Mouse (Mus musculus): ENCODE measurements around the gene Kif16b.

Kif16b gene

GRCm38 (mm10) chr2:142870055-142870454 is 31.3 kb downstream of the Kif16b start:
- DNase-seq = no peak

GRCm38 (mm10) chr2:142867481-142867880 is 33.9 kb downstream of the Kif16b start:
- no peak for DNase-seq

- DNase-seq = no peak
Observed at GRCm38 (mm10) chr2:142860994-142861393, 40.3 kb downstream of the Kif16b start.

- DNase-seq = peak; percentile 73
Observed at GRCm38 (mm10) chr2:142859452-142859851, 41.9 kb downstream of the Kif16b start.

- no peak for DNase-seq
Observed at GRCm38 (mm10) chr2:142838775-142839174, 62.6 kb downstream of the Kif16b start.

GRCm38 (mm10) chr2:142838118-142838517 is 63.2 kb downstream of the Kif16b start:
- DNase-seq = peak; percentile 68

- DNase-seq = no peak
Observed at GRCm38 (mm10) chr2:142834751-142835150, 66.6 kb downstream of the Kif16b start.

GRCm38 (mm10) chr2:142832617-142833422 is 68.5 kb downstream of the Kif16b start:
- DNase-seq = peak; percentile 5

GRCm38 (mm10) chr2:142813033-142813432 is 88.3 kb downstream of the Kif16b start:
- DNase-seq = peak; percentile 68

DNA sequence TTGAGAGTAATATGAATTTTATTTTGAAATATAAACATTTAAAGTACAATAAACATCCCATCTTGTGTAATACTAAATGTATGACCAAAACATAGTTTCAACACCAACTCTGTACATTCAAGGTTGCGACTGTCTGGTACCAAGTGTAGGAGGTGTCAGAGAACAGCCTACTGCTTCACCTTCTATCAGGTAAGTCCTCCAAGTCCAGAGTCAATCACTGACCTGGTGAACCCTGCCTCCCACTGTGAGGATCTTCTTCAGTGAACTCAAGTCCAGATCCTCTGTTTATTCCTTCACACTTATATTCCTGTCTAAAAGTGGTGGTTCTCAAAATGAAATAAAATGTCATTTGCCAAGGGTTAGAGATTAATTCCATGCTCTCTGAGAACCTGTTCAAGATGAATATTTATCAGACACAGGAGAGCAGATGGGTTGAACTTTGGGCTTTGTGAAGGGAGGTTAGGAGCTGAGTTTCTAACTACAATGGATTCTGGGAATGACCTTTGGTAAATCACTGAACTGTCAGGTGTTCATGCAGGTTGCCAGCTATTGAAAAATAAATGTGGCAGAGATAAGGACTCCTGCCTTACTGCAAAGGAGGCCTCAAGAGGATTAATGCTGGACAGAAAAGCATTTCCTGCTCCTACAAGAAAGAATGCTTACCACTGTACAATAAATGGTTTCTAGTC is 97.4 kb downstream of the Kif16b start:
- DNase-seq = peak; percentile 21

DNA sequence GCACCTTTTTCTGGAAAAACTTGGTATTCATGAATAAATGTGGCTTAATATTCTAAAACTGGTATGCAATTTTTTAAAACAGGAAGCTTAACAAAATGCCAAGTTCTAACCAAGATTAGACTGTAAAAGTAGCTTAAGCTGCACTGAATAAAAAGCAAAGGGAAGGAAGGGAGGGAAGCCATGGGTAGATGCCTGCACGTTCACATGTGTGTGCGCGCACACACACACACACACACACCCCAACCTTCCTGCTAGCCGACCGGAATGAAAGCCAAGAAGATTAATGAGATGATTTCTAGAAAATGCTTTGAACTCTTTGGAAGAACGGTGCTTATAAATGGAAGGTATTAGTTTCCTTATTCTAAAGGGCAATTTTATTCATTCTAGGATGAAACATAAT is 104.0 kb downstream of the Kif16b start:
- DNase-seq = no peak

- DNase-seq = no peak
Observed at GRCm38 (mm10) chr2:142775358-142775757, 126.0 kb downstream of the Kif16b start.

GRCm38 (mm10) chr2:142774752-142775151 is 126.6 kb downstream of the Kif16b start:
- DNase-seq = no peak

- no peak for DNase-seq
Observed at GRCm38 (mm10) chr2:142769647-142770121, 131.6 kb downstream of the Kif16b start.

DNA sequence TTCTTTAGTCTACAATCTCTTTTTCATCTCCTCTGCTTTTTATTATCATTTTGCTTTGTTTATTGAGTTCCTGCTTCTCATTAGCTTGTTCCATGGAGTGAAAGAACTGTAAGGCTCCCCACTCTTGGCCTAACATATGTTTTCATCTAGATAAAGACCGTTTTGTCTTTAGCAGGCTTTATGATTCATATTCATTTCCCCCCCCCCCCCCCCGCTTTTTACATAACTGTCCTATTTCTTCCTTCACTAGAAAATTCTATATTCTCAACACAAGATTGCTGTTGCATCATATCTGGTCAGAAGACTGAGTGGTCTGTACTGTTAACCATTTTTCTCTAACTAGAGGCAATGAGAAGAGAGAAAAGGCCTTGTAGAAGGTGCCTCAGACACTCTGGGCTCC is 137.1 kb downstream of the Kif16b start:
- no peak for DNase-seq

DNA sequence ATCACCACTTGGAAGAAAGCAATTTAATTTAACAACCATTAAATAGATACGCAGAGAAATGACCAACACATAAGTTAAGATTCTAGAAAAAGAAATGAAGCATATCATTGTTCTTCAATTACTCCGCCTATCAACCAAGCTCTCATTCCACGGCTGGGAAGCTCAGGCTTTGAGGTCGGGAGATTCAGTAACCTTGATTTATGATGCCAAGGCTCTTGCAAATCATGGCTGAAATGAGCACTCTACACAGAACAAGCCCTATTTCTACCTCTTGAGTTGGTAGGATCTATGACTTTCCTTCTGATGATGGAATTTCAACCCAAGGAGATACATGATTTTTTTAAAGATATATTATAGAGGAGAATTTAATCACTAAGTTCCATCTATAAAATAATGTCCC is 140.5 kb downstream of the Kif16b start:
- DNase-seq = no peak

- no peak for DNase-seq
Observed at GRCm38 (mm10) chr2:142759192-142759591, 142.1 kb downstream of the Kif16b start.

GRCm38 (mm10) chr2:142758091-142758765 is 143.1 kb downstream of the Kif16b start:
- DNase-seq = no peak

DNA sequence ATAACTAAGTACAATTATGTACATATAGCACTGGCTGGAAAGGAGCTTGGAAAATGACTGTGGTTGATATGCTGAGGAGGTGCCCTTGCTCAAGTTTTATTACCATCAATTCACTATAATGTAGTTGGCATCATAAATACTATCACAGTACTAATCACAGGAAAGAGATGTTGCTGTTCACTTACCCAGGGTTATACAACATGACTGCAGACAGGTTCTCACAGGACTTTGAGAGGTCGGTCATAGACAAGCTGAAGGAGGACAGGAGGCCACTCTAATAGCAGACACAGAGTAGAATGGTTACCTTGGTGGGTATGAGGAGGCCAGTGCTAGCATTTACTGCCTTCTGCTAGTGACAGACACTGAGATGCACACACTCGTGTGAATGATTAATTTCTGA is 162.0 kb downstream of the Kif16b start:
- no peak for DNase-seq

GRCm38 (mm10) chr2:142738488-142738887 is 162.8 kb downstream of the Kif16b start:
- DNase-seq = no peak

DNA sequence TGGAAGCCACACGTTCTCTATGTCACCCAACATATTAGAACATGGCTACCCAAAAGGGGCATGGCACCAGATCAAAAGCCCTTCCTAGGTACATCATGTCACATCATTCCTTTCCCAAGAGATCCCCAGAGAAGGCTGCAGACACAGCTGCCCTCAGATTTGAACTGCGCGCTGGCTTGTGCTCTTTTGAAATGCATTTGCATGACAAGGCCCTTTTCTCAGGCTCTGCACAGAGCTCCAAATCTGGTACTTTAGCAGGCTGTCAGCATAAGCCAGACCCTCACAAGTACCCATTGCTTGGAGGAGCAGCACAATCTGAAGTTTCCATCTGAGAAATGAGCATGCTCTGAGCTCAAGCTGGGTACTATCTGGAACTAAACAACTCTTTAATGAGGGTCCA is 165.6 kb downstream of the Kif16b start:
- DNase-seq = no peak

GRCm38 (mm10) chr2:142734046-142734445 is 167.3 kb downstream of the Kif16b start:
- DNase-seq = no peak

GRCm38 (mm10) chr2:142732370-142732769 is 169.0 kb downstream of the Kif16b start:
- DNase-seq = no peak

- DNase-seq = no peak
Observed at GRCm38 (mm10) chr2:142731778-142732092, 169.6 kb downstream of the Kif16b start.
